Mouse (Mus musculus) T-helper 17 cell (primary cell): ENCODE measurements around the gene Zdhhc19.

Source experiments
- in situ Hi-C, 2 experiments: fragments of 300-600 bp; cut with MboI, MseI; formaldehyde crosslinking; loops; 1 replicate in 1 of 2; 2 replicates in 1 of 2; pipeline ENCODE4 v1.15.1; 2025; ENCODE audit warnings: high pct_unique_total_duplicates in 2 of 2

The Zdhhc19 gene

DNA sequence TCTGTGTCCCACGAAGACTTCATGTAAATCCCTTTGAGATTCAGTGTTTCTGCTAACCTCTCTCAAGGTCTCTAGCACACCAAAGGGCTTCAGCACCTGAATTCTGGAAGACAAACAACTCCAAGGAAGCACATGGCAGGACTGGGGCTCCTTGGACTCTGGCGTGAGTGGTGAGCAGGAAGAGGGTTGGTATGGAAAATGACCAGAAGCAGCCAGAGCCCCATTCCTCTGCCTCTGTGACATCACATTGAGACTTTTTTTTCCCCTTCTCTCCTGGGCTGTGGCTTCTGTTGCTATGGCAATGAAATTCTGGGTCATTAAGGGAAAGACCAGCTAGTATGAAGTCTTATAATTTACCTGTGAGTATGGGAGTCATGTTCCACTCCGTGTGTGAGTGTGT is at the start of gene Zdhhc19:
Gene Zdhhc19, plus strand, starts transcription at position 301 of the 400 bp plus-strand sequence.
- in situ Hi-C loops: loop anchor here in 1 of 2 experiments (5.0 kb wide), 2 partner anchors 119 to 229 kb away; no protein-coding TSS in a partner anchor

GRCm38 (mm10) chr16:32446563-32447138 is 49.4 kb upstream of the Zdhhc19 start:
- in situ Hi-C loops: loop anchor here in 1 of 2 experiments (25.0 kb wide), 1 partner anchor 1516 kb away; the partner anchor contains the start of gene Umps

DNA sequence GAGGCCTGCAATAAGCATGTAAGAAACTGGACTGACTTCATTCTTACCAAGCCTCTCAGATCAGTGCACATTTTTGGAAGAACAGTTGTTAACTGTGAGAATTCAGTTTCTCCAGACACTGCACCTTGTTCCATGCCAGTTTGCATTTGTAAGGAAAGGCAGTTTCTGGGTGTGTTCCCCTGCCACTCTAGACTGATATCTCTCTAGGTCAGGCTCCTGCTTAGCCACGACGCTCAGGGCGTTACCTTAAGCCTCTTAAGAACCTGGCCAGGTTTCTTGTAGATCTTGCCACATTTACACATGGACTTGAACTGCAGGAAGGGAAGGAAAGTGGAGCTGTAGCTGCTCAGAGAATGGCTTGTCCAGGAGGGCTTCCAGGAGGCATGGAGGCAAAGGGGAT is 46.4 kb upstream of the Zdhhc19 start:
- in situ Hi-C loops: loop anchor here in 1 of 2 experiments (25.0 kb wide), 1 partner anchor 1513 kb away; the partner anchor contains the start of gene Umps

GRCm38 (mm10) chr16:32450133-32450532 is 45.9 kb upstream of the Zdhhc19 start:
- in situ Hi-C loops: no loop called here

DNA sequence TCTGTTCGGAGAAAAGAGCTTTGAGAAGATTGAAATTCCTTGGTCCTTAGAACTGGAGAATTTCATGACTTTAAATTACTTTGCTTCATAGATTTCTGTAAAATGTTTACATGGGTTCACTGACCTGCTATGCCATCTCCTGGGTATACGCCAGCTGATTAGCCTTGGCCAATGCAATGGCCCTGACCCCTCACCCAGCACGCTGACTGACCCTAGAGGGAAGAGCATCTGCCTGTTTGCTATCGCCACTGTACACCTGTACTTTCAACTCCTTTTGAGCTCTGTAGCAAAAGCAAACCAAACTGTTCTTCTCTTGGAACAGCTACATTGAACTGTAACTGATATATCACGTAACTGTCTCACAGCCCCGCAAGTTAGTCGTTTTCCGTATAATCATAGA is 43.0 kb upstream of the Zdhhc19 start:
- in situ Hi-C loops: no loop called here

DNA sequence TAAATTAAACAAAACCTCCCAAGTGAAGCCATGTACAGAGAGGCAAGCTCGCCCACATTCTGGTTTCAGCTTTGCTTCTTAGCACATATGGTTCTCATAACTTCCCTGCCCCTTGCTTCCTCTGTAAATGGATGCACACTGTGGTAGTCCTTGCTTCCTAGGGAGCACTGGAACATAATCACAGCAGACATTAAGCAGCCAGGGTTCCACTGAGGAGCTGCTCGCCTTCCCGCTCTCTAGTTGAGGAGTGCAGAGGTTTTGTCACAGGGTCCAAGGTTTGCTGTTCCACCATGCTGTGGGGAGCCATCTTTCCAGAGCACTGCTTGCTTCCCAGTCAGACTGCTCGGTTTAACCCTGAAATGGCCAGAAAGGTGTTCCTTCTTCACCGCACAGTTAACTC is 41.4 kb upstream of the Zdhhc19 start:
- in situ Hi-C loops: no loop called here

DNA sequence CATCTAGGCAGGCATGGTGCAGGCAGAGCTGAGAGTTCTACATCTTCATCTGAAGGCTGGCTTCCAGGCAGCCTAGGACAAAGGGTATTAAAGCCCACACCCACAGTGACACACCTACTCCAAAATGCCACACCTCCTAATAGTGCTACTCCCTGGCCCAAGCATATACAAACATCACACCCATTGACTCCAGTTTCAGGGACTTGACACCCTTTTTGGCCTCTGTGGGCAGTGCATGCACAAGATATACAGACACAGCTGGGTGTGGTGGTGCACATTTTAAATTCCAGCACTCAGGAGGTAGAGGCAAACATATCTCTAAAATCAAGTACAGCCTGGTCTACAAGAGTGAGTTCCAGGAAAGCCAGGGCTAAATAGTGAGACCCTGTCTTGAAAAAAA is 40.0 kb upstream of the Zdhhc19 start:
- in situ Hi-C loops: no loop called here

- in situ Hi-C loops: no loop called here
Measured at GRCm38 (mm10) chr16:32456761-32457160, 39.3 kb upstream of the Zdhhc19 start.

- in situ Hi-C loops: no loop called here
Measured at GRCm38 (mm10) chr16:32457589-32458386, 38.3 kb upstream of the Zdhhc19 start.

DNA sequence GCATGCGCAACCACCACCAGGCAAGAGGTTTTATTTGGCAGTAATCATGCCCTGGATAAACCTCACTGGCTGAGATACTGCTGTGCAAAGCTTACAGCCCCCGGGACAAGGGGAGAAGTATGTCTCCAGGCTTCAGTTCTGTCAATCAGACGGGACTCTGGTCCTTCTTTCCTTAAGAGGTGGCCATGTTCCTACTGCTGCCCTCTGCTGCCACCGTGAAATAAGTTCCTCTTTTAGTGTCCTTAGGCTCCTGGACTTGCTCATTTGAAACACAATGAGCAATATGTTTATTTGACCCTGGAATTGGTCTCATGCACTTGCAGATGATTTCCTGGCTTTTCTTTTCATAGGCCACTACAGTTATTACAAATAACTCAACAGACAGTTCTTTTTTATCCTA is 35.5 kb upstream of the Zdhhc19 start:
- in situ Hi-C loops: no loop called here

DNA sequence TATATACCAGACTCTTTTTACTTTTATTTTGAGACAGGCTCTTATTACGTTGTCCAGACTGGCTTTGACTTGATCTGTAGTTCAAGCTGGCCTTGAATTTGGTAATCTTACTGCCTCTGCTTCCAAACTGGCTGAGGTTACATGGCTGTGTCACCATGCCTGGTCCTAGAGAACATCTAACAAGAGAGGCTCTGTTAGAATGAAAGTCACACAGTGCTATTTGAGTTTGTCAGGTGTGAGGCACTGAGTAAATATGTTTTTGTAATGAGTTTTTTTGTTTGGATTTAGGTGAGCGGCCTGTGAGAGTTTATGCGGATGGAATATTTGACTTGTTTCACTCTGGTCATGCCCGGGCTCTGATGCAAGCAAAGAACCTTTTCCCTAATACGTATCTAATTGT is 34.4 kb upstream of the Zdhhc19 start:
- in situ Hi-C loops: no loop called here

DNA sequence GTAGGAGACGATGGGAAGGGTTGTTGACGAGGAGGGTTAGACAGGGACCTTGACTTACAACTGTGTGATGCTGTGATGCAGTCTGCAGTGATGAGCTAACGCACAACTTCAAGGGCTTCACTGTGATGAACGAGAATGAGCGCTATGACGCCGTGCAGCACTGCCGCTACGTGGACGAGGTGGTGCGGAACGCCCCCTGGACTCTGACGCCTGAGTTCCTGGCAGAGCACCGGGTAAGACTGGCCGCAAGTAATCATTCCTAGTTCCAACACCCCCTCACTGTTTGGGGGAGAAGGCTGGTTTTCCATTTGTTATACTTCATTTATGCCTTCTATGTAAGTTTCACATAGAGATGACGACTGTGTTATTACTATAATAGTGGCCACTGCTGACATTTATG is 33.1 kb upstream of the Zdhhc19 start:
- in situ Hi-C loops: no loop called here

- in situ Hi-C loops: no loop called here
Measured at GRCm38 (mm10) chr16:32463426-32463825, 32.6 kb upstream of the Zdhhc19 start.

DNA sequence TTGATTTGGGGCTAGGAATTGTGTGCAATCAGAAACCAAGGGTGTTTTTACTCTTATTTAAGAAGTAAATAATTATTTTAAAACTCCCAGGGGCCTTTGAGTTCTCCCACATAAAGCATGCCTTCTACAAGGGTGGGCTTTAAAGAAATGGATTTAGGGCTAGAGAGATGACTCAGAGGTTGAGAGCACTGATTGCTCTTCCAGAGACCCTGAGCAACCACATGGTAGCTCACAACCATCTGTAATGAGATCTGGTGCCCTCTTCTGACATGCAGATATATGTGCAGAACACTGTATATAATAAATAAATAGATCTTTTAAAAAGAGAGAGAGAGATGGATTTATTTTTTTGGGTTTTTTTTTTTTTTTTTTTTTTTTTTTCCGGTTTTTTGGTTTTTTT is 31.2 kb upstream of the Zdhhc19 start:
- in situ Hi-C loops: no loop called here

GRCm38 (mm10) chr16:32468488-32468887 is 27.6 kb upstream of the Zdhhc19 start:
- in situ Hi-C loops: no loop called here

- in situ Hi-C loops: no loop called here
Measured at GRCm38 (mm10) chr16:32469404-32470105, 26.5 kb upstream of the Zdhhc19 start.

DNA sequence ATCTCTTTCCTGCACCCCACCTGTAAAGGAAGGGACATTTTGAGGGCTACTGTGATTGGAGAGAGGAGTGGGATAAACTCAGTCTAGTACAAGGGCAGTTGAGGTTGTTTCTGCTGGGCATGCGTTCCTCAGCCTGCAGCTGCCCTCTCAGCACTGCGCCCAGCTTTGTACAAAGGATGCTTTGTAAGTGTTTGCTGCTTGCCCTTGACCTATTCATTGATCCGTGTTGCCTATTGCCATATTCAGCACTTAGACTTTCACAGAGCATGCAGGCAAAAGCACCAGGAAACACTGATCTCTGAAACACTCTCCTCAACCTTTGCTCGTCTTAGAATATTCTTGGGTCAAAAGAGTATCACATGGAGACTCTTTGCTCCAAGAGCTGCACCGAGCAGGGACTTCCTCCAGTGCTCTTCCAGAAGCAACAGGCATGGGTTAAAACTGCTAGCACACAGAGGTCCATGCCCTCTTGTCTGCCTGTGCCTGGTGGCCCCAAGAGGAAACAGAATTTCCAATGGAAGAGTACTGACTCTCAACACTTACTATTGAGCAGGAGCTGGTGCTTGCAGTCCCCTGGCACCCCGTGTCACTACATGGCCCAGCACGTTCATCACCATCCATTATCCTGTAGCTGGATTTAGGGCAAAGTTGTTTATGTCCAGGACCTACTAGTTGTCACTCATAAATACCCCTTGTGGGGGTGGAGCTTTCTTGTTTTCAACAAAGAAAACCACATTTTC is 23.6 kb upstream of the Zdhhc19 start:
- in situ Hi-C loops: no loop called here

- in situ Hi-C loops: no loop called here
Measured at GRCm38 (mm10) chr16:32477315-32477714, 18.8 kb upstream of the Zdhhc19 start.

DNA sequence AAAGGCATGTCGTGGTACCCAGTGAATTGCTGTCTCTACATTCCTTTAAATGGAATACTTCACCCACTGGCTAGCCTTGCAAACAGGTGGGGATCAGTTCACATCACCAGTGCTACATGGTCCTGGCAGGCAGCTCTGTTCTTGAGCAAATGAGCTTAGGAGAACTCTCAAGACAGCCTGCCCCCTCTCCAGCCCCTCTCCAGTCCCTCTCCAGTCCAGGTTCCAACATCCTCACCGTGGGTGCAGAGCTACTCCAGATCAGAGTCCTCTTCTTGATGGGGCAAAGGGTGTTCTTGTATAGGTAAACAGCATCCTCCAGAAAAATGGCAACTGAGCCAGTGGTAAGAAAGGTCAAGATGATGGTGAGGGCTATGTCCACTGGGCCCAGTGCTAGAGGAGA is 16.6 kb upstream of the Zdhhc19 start:
- in situ Hi-C loops: no loop called here

DNA sequence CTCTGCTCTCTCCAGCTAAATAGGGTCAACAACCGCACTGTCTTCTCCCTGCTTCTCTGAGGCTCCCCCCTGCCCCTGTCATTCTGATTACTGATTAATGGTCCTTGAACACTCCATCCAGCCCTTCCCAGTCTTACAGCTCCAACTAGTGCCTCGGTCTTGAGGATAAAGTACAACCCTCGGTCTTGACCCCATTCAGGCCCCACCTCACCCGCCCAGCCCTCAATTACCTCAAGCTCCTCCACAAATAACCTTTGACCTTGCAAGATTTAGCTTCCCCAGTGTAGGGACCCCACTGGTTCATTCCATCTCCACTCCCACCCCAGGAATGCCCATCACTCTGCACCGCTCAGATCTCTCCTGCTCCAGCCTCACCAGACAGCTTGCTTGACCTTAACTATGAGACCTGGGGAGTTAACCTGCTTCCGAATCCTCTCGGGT is 11.6 kb upstream of the Zdhhc19 start:
- in situ Hi-C loops: no loop called here

- in situ Hi-C loops: no loop called here
Measured at GRCm38 (mm10) chr16:32485209-32485608, 10.9 kb upstream of the Zdhhc19 start.

- in situ Hi-C loops: no loop called here
Measured at GRCm38 (mm10) chr16:32486046-32486445, 10.0 kb upstream of the Zdhhc19 start.
